Mouse (Mus musculus): ENCODE measurements around the gene Syvn1.

DNA sequence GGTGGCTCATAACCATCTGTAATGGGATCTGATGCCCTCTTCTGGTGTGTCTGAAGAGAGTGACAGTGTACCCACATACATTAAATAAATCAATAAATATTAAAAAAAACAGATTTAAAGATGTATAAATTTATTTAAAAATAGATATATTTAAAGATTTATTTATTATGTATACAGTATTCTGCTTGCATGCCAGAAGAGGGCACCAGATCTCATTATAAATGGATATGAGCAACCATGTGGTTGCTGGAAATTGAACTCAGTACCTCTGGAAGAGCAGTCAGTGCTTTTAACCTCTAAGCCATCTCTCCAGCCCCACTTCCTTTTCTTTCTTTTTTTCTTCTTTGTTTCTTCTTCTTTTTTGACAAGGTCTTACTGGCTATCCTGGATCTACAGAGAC lies 6.4 kb upstream of the Syvn1 start:
- TF ChIP-seq POLR2A (IDR thresholded peaks at IDR 0.05; ENCODE audit: low read depth, low read length) = no peak
- TF ChIP-seq CTCF (conservative IDR thresholded peaks at IDR 0.05; ENCODE audit: insufficient read depth, insufficient read length, low read depth, low read length) = no peak

Data from kidney, adult 2 months (tissue).